Mouse (Mus musculus) regulatory T cell (primary cell): ENCODE measurements around the gene Msantd3.

ENCODE experiments used
- in situ Hi-C: fragments of 300-600 bp; cut with MboI, MseI; formaldehyde crosslinking; loops from one replicate; pipeline ENCODE4 v1.15.1; 2025; ENCODE audit warnings: high pct_unique_total_duplicates

Gene Msantd3

GRCm38 (mm10) chr4:48539841-48540575 lies at the start of gene Msantd3:
TSS of gene Msantd3 (plus strand) at chr4:48539935.
- in situ Hi-C loops = no loop called here

- in situ Hi-C loops = no loop called here
Observed at GRCm38 (mm10) chr4:48491290-48491743, 48.4 kb upstream of the Msantd3 start.

- in situ Hi-C loops = no loop called here
Observed at GRCm38 (mm10) chr4:48492510-48492909, 47.2 kb upstream of the Msantd3 start.

- in situ Hi-C loops = no loop called here
Observed at GRCm38 (mm10) chr4:48510861-48511260, 28.9 kb upstream of the Msantd3 start.

- in situ Hi-C loops = no loop called here
Observed at GRCm38 (mm10) chr4:48529559-48529958, 10.2 kb upstream of the Msantd3 start.

- in situ Hi-C loops = no loop called here
Observed at GRCm38 (mm10) chr4:48531804-48532601, 7.7 kb upstream of the Msantd3 start.

GRCm38 (mm10) chr4:48536275-48536674 lies 3.5 kb upstream of the Msantd3 start:
- in situ Hi-C loops = no loop called here

- in situ Hi-C loops = no loop called here
Observed at GRCm38 (mm10) chr4:48537024-48537423, 2.7 kb upstream of the Msantd3 start.

- in situ Hi-C loops = no loop called here
Observed at GRCm38 (mm10) chr4:48538581-48538980, 1.2 kb upstream of the Msantd3 start.

GRCm38 (mm10) chr4:48540576-48541111 lies 909 bp downstream of the Msantd3 start:
- in situ Hi-C loops = no loop called here

- in situ Hi-C loops = no loop called here
Observed at GRCm38 (mm10) chr4:48541526-48542250, 2.0 kb downstream of the Msantd3 start.

- in situ Hi-C loops = no loop called here
Observed at GRCm38 (mm10) chr4:48542351-48542750, 2.6 kb downstream of the Msantd3 start.

- in situ Hi-C loops = no loop called here
Observed at GRCm38 (mm10) chr4:48543071-48543865, 3.5 kb downstream of the Msantd3 start.

- in situ Hi-C loops = no loop called here
Observed at GRCm38 (mm10) chr4:48544141-48544540, 4.4 kb downstream of the Msantd3 start.

GRCm38 (mm10) chr4:48545966-48546365 lies 6.2 kb downstream of the Msantd3 start:
- in situ Hi-C loops = no loop called here

- in situ Hi-C loops = no loop called here
Observed at GRCm38 (mm10) chr4:48546568-48547496, 7.1 kb downstream of the Msantd3 start.

GRCm38 (mm10) chr4:48548393-48549045 lies 8.8 kb downstream of the Msantd3 start:
- in situ Hi-C loops = no loop called here

- in situ Hi-C loops = no loop called here
Observed at GRCm38 (mm10) chr4:48549661-48550060, 9.9 kb downstream of the Msantd3 start.

- in situ Hi-C loops = no loop called here
Observed at GRCm38 (mm10) chr4:48552486-48553064, 12.8 kb downstream of the Msantd3 start.
